Mouse (Mus musculus): ENCODE data around the gene Morf4l1. TPM values are rescaled to one million over a fixed set of nuclear protein-coding genes. Genes with fewer than 3 reads are reported as not detected.

The Morf4l1 gene
- polyA plus RNA-seq, 1 experiment = 410 TPM

DNA sequence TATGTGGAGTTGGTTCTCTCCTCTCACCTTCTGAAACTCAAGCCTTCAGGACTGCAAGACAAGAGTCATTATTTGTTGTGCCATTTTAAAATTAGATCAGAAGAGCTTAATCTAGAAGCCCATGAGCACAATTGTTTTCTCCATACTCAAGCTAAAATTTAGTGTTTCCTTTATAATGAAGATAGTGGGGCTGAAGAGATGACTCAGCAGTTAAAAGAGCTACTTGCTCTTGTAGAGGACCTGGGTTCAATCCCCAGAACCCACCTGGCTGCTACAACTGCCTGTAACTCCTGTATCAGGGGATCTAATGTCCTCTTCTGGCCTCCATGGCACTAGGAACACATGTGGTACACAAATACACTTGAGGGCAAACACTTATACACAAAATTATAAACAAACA lies 2.7 kb upstream of the Morf4l1 start:
- Histone ChIP-seq H3K27ac (ENCODE audit: insufficient read depth, low read length) (no peak overlapping the region), H3K4me3 (ENCODE audit: insufficient read depth, low read length) (no peak overlapping the region), H3K4me1 (ENCODE audit: control insufficient read depth, insufficient read depth, low read length) (peaks cover 2% of the 10 kb centered on the region; the same call in 1 of the 2 replicates)
- TF ChIP-seq CTCF (IDR thresholded peaks at IDR 0.05; ENCODE audit: extremely low read depth, insufficient read depth, low read length) = no peak

DNA sequence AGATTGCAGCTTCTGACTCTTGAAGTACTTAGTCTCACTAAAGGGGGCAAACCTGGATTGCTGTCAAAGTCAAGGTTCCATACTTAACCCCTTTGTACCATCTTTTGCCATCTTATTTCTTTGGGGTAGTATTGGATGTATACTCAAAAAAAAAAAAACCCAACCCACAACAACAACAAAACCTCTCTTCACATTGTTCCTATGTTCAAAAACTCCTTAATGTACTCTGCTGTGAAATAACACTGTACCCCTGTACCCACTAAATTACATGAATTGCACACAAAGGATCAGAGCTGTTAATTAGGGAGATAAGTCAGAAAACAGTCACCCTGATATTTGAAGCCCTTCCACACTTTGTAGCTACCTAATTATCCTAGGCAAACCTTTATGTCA lies 730 bp upstream of the Morf4l1 start:
- Histone ChIP-seq H3K4me1 (ENCODE audit: control insufficient read depth, insufficient read depth, low read length) (peaks cover 6% of the 10 kb centered on the region; the same call in 1 of the 2 replicates), H3K27ac (ENCODE audit: insufficient read depth, low read length) (no peak overlapping the region), H3K4me3 (ENCODE audit: insufficient read depth, low read length) (peak overlapping the region; percentile 64)
- TF ChIP-seq CTCF (IDR thresholded peaks at IDR 0.05; ENCODE audit: extremely low read depth, insufficient read depth, low read length) = no peak

DNA sequence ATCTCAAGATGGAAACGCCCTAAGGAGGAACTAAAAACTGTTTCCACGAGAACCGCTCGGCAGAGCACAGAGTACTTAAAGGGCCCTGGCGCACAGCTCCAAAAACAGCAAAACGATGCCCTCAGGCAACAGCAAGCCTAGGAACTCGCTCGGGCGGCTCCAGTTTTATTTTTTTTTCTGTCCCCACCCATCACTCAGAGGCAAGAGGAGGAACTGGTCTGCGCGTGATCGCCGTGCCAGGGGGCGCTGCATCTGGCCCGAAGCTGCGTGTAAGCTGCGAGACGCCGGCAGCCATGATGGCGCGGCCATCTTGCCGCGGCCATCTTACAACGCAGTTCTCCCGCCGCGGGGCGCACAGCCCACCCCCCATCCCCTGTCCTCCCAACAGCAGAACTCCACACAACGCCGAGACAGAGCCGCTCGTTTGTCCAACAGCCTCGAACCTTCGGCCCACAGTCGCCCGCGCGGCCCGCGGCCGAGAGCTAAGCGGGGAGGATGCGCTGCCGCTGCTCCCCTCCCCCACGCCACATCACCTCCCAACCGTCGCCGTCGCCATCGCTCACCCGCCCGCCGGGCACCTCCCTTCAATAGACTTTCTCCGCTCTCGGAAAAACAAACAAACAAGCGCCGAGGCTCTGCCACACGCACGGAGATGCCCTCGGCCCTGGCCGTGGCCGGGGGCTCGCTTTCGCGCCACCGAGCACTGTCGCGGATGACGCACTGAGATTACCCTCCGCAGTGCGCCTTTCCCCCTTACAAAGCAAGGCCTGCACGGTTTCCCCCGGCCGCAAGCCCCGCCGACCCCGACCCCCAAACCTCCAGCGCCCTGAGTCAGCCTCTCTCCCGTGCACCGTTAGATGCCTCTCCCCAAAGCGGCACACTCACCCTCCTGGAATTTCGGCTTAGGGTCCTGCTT lies 665 bp downstream of the Morf4l1 start:
- Histone ChIP-seq H3K4me3 (ENCODE audit: insufficient read depth, low read length) (peak overlapping the region; percentile 64), H3K4me1 (ENCODE audit: control insufficient read depth, insufficient read depth, low read length) (peaks cover 7% of the 10 kb centered on the region; the same call in 1 of the 2 replicates), H3K27ac (ENCODE audit: insufficient read depth, low read length) (peak overlapping the region; percentile 98)
- peak; percentile 48; the same call in 1 of the 2 replicates for TF ChIP-seq POLR2A (IDR thresholded peaks at IDR 0.05; ENCODE audit: extremely low read depth, insufficient read depth, low read length)
- TF ChIP-seq CTCF (IDR thresholded peaks at IDR 0.05; ENCODE audit: extremely low read depth, insufficient read depth, low read length) = peak; percentile 28; the same call in 1 of the 2 replicates

DNA sequence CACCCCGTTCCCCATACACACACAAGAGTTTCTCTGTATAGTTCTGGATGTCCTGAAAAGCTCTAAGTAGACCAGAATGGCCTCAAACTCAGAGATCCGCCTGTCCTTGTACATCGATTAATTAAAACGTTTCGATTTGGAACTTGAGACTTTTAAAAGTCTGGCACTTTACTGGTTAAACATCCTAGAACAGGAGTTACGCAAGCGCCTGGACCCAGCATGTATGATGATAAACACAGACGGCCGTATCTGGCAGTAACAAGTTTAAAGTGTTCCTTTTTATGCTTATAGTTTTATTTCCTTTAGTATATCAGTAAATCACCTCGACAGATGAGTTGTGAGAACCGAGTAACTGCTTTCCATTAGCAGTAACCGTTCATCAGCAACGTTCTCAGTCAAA lies 1.4 kb downstream of the Morf4l1 start:
- Histone ChIP-seq H3K4me3 (ENCODE audit: insufficient read depth, low read length) (peak overlapping the region; percentile 64), H3K27ac (ENCODE audit: insufficient read depth, low read length) (no peak overlapping the region), H3K4me1 (ENCODE audit: control insufficient read depth, insufficient read depth, low read length) (peaks cover 7% of the 10 kb centered on the region; the same call in 1 of the 2 replicates)
- TF ChIP-seq CTCF (IDR thresholded peaks at IDR 0.05; ENCODE audit: extremely low read depth, insufficient read depth, low read length) (no peak), POLR2A (IDR thresholded peaks at IDR 0.05; ENCODE audit: extremely low read depth, insufficient read depth, low read length) (no peak)

DNA sequence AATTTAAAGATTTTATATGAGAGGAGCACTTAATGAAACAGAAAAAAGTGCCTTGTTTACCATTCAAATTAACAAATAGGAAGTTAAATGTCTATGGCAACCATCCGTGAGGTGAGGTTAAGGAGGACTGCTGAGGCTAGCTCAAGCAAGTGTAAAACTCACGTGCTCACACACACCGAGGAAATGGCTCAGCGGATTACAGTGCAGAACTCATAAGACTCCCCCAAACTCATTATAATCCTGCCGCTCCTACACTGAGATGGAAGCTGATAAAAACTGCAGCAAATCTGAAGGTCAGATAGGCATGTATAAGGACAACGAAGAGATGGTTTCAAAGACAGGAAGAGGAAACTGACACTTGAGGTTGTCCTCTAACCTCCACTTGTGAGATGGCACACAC lies 5.2 kb downstream of the Morf4l1 start:
- H3K4me1 ChIP-seq (ENCODE audit: control insufficient read depth, insufficient read depth, low read length) = peaks cover 7% of the 10 kb centered on the region; the same call in 1 of the 2 replicates

DNA sequence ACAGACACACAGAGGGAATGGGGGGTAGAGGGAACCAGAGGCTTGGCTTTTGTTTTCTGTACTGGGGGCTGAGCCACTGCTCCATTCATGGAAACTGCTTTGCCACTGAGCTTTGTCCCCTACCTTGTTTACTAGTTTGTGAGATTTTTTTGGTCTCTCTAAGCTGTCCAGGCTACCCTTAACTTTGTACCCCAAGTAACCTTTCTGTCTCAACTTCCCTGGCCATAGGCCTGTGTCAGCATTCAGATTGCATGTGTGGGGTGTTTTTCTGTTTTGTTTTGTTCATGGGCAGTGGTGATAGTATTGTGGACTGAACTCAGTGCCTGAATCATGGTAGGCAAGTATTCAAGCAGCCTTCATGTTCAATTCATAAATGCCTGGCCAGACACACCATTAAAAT lies 6.3 kb downstream of the Morf4l1 start:
- no peak for TF ChIP-seq CTCF (IDR thresholded peaks at IDR 0.05; ENCODE audit: extremely low read depth, insufficient read depth, low read length)
- no peak for TF ChIP-seq POLR2A (IDR thresholded peaks at IDR 0.05; ENCODE audit: extremely low read depth, insufficient read depth, low read length)
- Histone ChIP-seq H3K27ac (ENCODE audit: insufficient read depth, low read length) (no peak overlapping the region), H3K4me3 (ENCODE audit: insufficient read depth, low read length) (no peak overlapping the region), H3K4me1 (ENCODE audit: control insufficient read depth, insufficient read depth, low read length) (peaks cover 7% of the 10 kb centered on the region; the same call in 1 of the 2 replicates)

More for the DNA sequence above, 5.2 kb downstream of the Morf4l1 start:
- Histone ChIP-seq H3K4me3 (ENCODE audit: insufficient read depth, low read length) (no peak overlapping the region), H3K27ac (ENCODE audit: insufficient read depth, low read length) (no peak overlapping the region)
- no peak for TF ChIP-seq POLR2A (IDR thresholded peaks at IDR 0.05; ENCODE audit: extremely low read depth, insufficient read depth, low read length)

DNA sequence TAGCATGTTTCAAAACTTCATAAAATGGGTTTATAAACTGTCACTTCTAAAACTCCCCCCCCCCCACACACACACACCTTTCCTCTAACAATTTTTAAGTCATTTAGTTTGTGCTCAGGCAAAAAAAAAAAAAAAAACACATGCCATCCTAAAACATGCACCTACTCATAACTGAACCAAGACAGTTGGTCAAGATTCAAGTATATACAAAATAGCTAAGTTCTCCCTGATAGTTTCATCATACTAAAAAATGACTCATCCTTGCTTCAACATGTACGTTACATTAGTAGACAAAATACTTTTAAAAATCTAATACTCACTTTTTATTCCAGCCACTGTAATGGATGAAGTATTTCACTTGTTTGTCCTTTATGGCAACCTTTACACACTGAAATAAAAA lies 7.7 kb downstream of the Morf4l1 start:
- Histone ChIP-seq H3K4me3 (ENCODE audit: insufficient read depth, low read length) (no peak overlapping the region), H3K27ac (ENCODE audit: insufficient read depth, low read length) (no peak overlapping the region), H3K4me1 (ENCODE audit: control insufficient read depth, insufficient read depth, low read length) (peaks cover 5% of the 10 kb centered on the region; the same call in 1 of the 2 replicates)
- no peak for TF ChIP-seq POLR2A (IDR thresholded peaks at IDR 0.05; ENCODE audit: extremely low read depth, insufficient read depth, low read length)
- no peak for TF ChIP-seq CTCF (IDR thresholded peaks at IDR 0.05; ENCODE audit: extremely low read depth, insufficient read depth, low read length)

DNA sequence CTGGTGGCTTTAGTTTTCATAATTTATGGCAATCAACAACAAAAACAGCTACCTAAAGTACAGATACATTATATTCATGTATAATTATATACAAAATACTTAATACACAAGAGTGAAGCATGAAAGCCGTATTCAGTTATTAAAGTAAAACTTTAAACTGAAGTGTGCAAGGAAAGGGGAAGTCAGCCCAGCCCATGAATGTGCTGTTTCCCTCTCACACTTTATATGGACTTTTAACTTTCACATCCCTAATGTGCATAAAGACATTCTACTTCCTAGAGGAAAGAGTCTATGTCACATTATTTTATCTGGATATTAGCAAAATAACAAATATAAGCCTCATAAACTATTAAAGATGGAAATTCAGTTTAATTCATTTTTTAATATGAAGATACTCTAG lies 9.1 kb downstream of the Morf4l1 start:
- Histone ChIP-seq H3K4me3 (ENCODE audit: insufficient read depth, low read length) (no peak overlapping the region), H3K27ac (ENCODE audit: insufficient read depth, low read length) (no peak overlapping the region), H3K4me1 (ENCODE audit: control insufficient read depth, insufficient read depth, low read length) (peaks cover 1% of the 10 kb centered on the region; the same call in 1 of the 2 replicates)
- TF ChIP-seq CTCF (IDR thresholded peaks at IDR 0.05; ENCODE audit: extremely low read depth, insufficient read depth, low read length) (no peak), POLR2A (IDR thresholded peaks at IDR 0.05; ENCODE audit: extremely low read depth, insufficient read depth, low read length) (no peak)

DNA sequence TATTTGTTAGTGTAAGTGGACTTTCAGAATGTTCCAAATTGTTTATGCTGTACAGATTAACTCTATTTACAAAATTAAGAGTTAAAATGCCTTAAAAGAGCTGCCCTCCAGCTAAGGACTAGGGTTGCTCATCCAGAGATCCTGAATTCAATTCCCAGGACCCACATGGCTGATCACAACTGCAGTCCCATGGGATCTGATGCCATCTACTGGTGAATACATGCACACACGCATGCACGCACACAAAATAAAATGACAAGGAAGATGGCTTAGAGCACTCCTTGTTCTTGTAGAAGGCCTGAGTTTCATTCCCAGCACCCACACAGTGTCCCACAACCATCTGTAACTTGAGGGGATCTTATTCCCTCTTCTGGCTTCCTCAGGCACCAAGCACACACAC lies 13.8 kb downstream of the Morf4l1 start:
- no peaks in the 10 kb centered on the region for H3K4me1 ChIP-seq (ENCODE audit: control insufficient read depth, insufficient read depth, low read length)
- TF ChIP-seq POLR2A (IDR thresholded peaks at IDR 0.05; ENCODE audit: extremely low read depth, insufficient read depth, low read length) (no peak), CTCF (IDR thresholded peaks at IDR 0.05; ENCODE audit: extremely low read depth, insufficient read depth, low read length) (peak; percentile 59)
- H3K4me3 ChIP-seq (ENCODE audit: insufficient read depth, low read length) = no peak overlapping the region
- no peak overlapping the region for H3K27ac ChIP-seq (ENCODE audit: insufficient read depth, low read length)

DNA sequence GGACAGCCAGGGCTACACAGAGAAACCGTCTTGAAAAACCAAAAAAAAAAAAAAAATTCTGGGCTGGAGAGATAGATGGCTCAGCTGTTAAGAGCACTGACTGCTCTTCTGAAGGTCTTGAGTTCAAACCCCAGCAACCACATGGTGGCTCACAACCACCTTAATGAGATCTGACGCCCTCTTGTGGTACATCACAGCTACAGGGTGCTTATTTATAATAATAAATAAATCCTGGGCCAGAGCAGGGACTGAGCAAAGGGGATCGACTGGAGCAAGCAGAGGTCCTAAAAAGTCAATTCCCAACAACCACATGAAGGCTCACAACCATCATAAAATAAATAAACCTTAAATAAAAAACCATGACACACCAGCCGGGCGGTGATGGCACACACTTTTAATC lies 15.6 kb downstream of the Morf4l1 start:
- Histone ChIP-seq H3K27ac (ENCODE audit: insufficient read depth, low read length) (no peak overlapping the region), H3K4me1 (ENCODE audit: control insufficient read depth, insufficient read depth, low read length) (no peaks in the 10 kb centered on the region), H3K4me3 (ENCODE audit: insufficient read depth, low read length) (no peak overlapping the region)
- TF ChIP-seq POLR2A (IDR thresholded peaks at IDR 0.05; ENCODE audit: extremely low read depth, insufficient read depth, low read length) = no peak
- TF ChIP-seq CTCF (IDR thresholded peaks at IDR 0.05; ENCODE audit: extremely low read depth, insufficient read depth, low read length) = no peak

Measured in cortical plate, adult 2 months (tissue).